Mouse (Mus musculus) neural tube, embryonic 10.5 days (tissue): Measurements from ENCODE around the gene Ormdl1.
"Not testable (repeated sequence)": the region's sequence is repeated elsewhere in the genome, so short reads cannot be mapped to it uniquely, and the experiment has no call there.

Experiments used
- DNase-seq: peaks from one replicate; pipeline ENCODE4 v3.0.0-alpha.2; 2017; ENCODE audit warnings: low spot score; ENCODE audit errors: extremely low spot score

Gene Ormdl1

GRCm38 (mm10) chr1:53296581-53297383, at the start of gene Ormdl1, which contains the start of the genes Pms1 and Gm28778:
TSS of gene Ormdl1 (plus strand) at chr1:53297095.
TSS of gene Pms1 (minus strand) at chr1:53297018.
TSS of gene Gm28778 (plus strand) at chr1:53297111.
- DNase-seq = peak; percentile 92

- DNase-seq = not testable (repeated sequence)
Measured at GRCm38 (mm10) chr1:53264958-53265612, 31.8 kb upstream of the Ormdl1 start.

GRCm38 (mm10) chr1:53269901-53270300, 27.0 kb upstream of the Ormdl1 start:
- DNase-seq = no peak

GRCm38 (mm10) chr1:53272646-53273045, 24.2 kb upstream of the Ormdl1 start:
- DNase-seq = no peak

- no peak for DNase-seq
Measured at GRCm38 (mm10) chr1:53291197-53291596, 5.7 kb upstream of the Ormdl1 start.

- DNase-seq = no peak
Measured at GRCm38 (mm10) chr1:53300506-53300905, 3.6 kb downstream of the Ormdl1 start.

- peak; percentile 87 for DNase-seq
Measured at GRCm38 (mm10) chr1:53312989-53313967, 16.4 kb downstream of the Ormdl1 start, which contains the start of gene Osgepl1. TSS of gene Osgepl1 (plus strand) at chr1:53313624.

GRCm38 (mm10) chr1:53321662-53322344, 24.9 kb downstream of the Ormdl1 start:
- no peak for DNase-seq

GRCm38 (mm10) chr1:53323254-53323653, 26.4 kb downstream of the Ormdl1 start:
- DNase-seq = no peak

GRCm38 (mm10) chr1:53324277-53324676, 27.4 kb downstream of the Ormdl1 start:
- DNase-seq = no peak

GRCm38 (mm10) chr1:53324827-53325494, 28.1 kb downstream of the Ormdl1 start:
- DNase-seq = no peak

GRCm38 (mm10) chr1:53333527-53333926, 36.6 kb downstream of the Ormdl1 start:
- DNase-seq = not testable (repeated sequence)

GRCm38 (mm10) chr1:53335465-53335864, 38.6 kb downstream of the Ormdl1 start:
- no peak for DNase-seq

- not testable (repeated sequence) for DNase-seq
Measured at GRCm38 (mm10) chr1:53337403-53337802, 40.5 kb downstream of the Ormdl1 start.

- DNase-seq = no peak
Measured at GRCm38 (mm10) chr1:53341071-53341470, 44.2 kb downstream of the Ormdl1 start.

- peak; percentile 96 for DNase-seq
Measured at GRCm38 (mm10) chr1:53352327-53353261, 55.7 kb downstream of the Ormdl1 start, which contains the start of the genes Asdurf, Gm28551 and Asnsd1. TSS of gene Asdurf (minus strand) at chr1:53352619. TSS of gene Gm28551 (minus strand) at chr1:53352667. TSS of gene Asnsd1 (minus strand) at chr1:53352752.

GRCm38 (mm10) chr1:53358988-53359387, 62.1 kb downstream of the Ormdl1 start:
- DNase-seq = no peak
